Mouse (Mus musculus) liver, embryonic 16.5 days (tissue): ENCODE data around the gene Rph3al. TPM values are rescaled to one million over a fixed set of nuclear protein-coding genes. Genes with fewer than 3 reads are reported as not detected.

Source experiments
- ATAC-seq: fragments of 200-750 bp; cut with Nextera tagmentation; 2 replicates; pipeline ENCODE4 v1.8.0; 2017; ENCODE audit warnings: low read depth, mild to moderate bottlenecking, moderate number of reproducible peaks, moderate library complexity
- H3K27ac ChIP-seq: fragments of 300-500 bp; sonication (generic); 2 replicates; pipeline ENCODE4 v1.5.1; 2014; ENCODE audit warnings: mild to moderate bottlenecking, low read length
- H3K27me3 ChIP-seq: fragments of 300-500 bp; sonication (generic); 2 replicates; pipeline ENCODE4 v1.6.1; 2014; ENCODE audit warnings: low read depth, low read length, mixed read lengths; ENCODE audit not compliant: control insufficient read depth, insufficient read depth
- H3K36me3 ChIP-seq: fragments of 300-500 bp; sonication (generic); 2 replicates; pipeline ENCODE4 v1.6.1; 2014; ENCODE audit warnings: mild to moderate bottlenecking; ENCODE audit not compliant: control insufficient read depth, insufficient read depth
- H3K4me1 ChIP-seq: fragments of 300-500 bp; sonication (generic); 2 replicates; pipeline ENCODE4 v1.6.1; 2014; ENCODE audit warnings: low read depth, low read length, mixed read lengths; ENCODE audit not compliant: control insufficient read depth
- H3K4me2 ChIP-seq: fragments of 300-500 bp; sonication (generic); 2 replicates; pipeline ENCODE4 v1.6.1; 2014; ENCODE audit warnings: low read depth, low read length, mixed read lengths
- H3K4me3 ChIP-seq: fragments of 300-500 bp; sonication (generic); 2 replicates; pipeline ENCODE4 v1.5.1; 2014; ENCODE audit warnings: low read depth, mild to moderate bottlenecking, low read length
- H3K9ac ChIP-seq: fragments of 300-500 bp; sonication (generic); 2 replicates; pipeline ENCODE4 v1.6.1; 2014; ENCODE audit warnings: low read depth, low read length
- H3K9me3 ChIP-seq: fragments of 300-500 bp; sonication (generic); replicated peaks from 2 replicates; pipeline ENCODE4 v1.6.1; 2016; ENCODE audit warnings: low read length; ENCODE audit not compliant: control insufficient read depth
- WGBS: fragments of 180-500 bp; shearing (Covaris S2); extraction: QIAGEN DNeasy Blood & Tissue Kit; methylation state at CpG from one replicate; pipeline ENCODE4 v1.1.7; 2014; ENCODE audit not compliant: insufficient replicate concordance; 5-methylcytosine and 5-hydroxymethylcytosine counted together
- polyA plus RNA-seq: library from polyadenylated mRNA; unstranded; fragments of >200 nt; fragmentation: Nextera tagmentation; extraction: Ambion mirVana; gene quantifications from 2 replicates; pipeline ENCODE4 v1.2.1, GENCODE M21; 2015

The Rph3al gene
- polyA plus RNA-seq, 1 experiment from 2014 or later = 0.94 TPM

DNA sequence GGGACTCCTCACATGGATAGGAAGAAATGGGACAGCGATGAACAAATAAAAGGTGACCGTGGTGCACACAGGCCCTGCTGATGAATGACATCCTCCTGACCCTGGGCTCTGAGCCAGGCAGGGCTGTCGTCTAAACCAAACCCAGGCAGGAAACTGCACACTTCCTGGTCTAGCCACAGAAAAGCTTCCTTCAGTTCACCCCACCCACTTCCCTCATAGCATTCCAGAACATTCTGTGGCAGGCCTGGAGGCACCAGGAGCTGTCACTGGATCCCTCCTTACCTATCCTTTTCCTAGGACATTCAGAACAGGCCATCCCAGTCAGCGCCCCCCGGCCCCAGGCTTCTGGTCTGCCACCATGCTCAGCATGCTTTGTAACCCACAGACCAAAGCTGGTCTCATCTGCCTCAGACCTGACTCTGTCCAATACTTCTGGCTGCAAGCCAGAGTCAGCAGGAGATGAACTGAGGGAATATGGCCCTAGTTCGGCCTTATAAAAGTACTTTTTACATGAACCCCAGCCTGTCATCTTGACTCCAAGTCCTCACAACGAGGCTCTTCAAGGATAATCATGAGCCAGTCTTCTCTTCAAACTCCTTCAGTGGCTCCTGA lies 2.3 kb downstream of the Rph3al start:
- 19% methylated on average over 7 of the region's 7 CpGs for WGBS
- no peak overlapping the region for H3K27ac ChIP-seq
- peaks cover 2% of the 10 kb centered on the region for H3K4me1 ChIP-seq
- H3K4me3 ChIP-seq = no peak overlapping the region
- H3K9me3 ChIP-seq = no peaks in the 10 kb centered on the region
- H3K27me3 ChIP-seq = no peaks in the 10 kb centered on the region
- peak; percentile 74 for ATAC-seq
- no peaks in the 10 kb centered on the region for H3K36me3 ChIP-seq
- H3K9ac ChIP-seq = no peak overlapping the region
- no peak overlapping the region for H3K4me2 ChIP-seq

DNA sequence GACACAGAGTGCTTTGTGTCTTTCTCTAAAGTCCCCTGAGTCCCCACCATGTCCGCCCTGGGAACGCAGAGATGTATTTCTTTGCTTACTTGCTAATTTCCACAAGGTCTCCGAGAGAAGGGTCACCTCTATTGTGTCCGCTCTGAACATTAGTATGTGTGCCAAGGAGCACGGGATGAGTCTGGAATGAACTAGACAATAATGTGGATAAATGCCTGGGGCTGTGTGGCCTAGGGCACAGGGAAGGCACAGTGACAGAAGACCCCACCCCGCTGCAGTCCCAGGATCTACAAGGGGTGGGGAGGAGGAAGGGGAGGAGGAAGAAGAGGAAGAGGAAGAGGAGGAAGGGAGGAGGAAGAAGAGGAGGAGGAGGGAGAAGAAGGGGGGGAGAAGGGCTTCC lies 3.8 kb downstream of the Rph3al start:
- ATAC-seq = no peak
- Histone ChIP-seq H3K36me3 (no peaks in the 10 kb centered on the region), H3K27me3 (no peaks in the 10 kb centered on the region), H3K27ac (no peak overlapping the region), H3K9ac (no peak overlapping the region), H3K9me3 (no peaks in the 10 kb centered on the region), H3K4me3 (no peak overlapping the region), H3K4me1 (peaks cover 2% of the 10 kb centered on the region), H3K4me2 (no peak overlapping the region)
- WGBS = 67% methylated on average over 6 of the region's 6 CpGs

GRCm38 (mm10) chr11:75933371-75933770 lies 4.9 kb downstream of the Rph3al start:
- Histone ChIP-seq H3K27ac (no peak overlapping the region), H3K4me1 (peaks cover 2% of the 10 kb centered on the region), H3K27me3 (no peaks in the 10 kb centered on the region), H3K4me2 (no peak overlapping the region), H3K36me3 (no peaks in the 10 kb centered on the region), H3K9ac (no peak overlapping the region), H3K9me3 (no peaks in the 10 kb centered on the region), H3K4me3 (no peak overlapping the region)
- no peak for ATAC-seq
- WGBS = 69% methylated on average over 5 of the region's 5 CpGs

- H3K9me3 ChIP-seq = no peaks in the 10 kb centered on the region
- no peak overlapping the region for H3K4me3 ChIP-seq
- no peak overlapping the region for H3K9ac ChIP-seq
- H3K27ac ChIP-seq = no peak overlapping the region
- no peak for ATAC-seq
- H3K4me1 ChIP-seq = peaks cover 21% of the 10 kb centered on the region
- H3K36me3 ChIP-seq = no peaks in the 10 kb centered on the region
- no peaks in the 10 kb centered on the region for H3K27me3 ChIP-seq
- WGBS = 49% methylated on average over 11 of the region's 11 CpGs
- no peak overlapping the region for H3K4me2 ChIP-seq
Observed at GRCm38 (mm10) chr11:75930911-75931678, 7.1 kb downstream of the Rph3al start.

- no peak overlapping the region for H3K9ac ChIP-seq
- no peaks in the 10 kb centered on the region for H3K36me3 ChIP-seq
- WGBS = 60% methylated on average over 9 of the region's 9 CpGs
- H3K4me2 ChIP-seq = no peak overlapping the region
- ATAC-seq = no peak
- no peaks in the 10 kb centered on the region for H3K27me3 ChIP-seq
- no peak overlapping the region for H3K4me3 ChIP-seq
- no peaks in the 10 kb centered on the region for H3K9me3 ChIP-seq
- H3K27ac ChIP-seq = no peak overlapping the region
- peaks cover 19% of the 10 kb centered on the region for H3K4me1 ChIP-seq
Observed at GRCm38 (mm10) chr11:75930208-75930607, 8.0 kb downstream of the Rph3al start.

GRCm38 (mm10) chr11:75927881-75928280 lies 10.3 kb downstream of the Rph3al start:
- no peaks in the 10 kb centered on the region for H3K27me3 ChIP-seq

GRCm38 (mm10) chr11:75926431-75927312 lies 11.6 kb downstream of the Rph3al start:
- no peak overlapping the region for H3K4me3 ChIP-seq
- no peak overlapping the region for H3K9ac ChIP-seq
- no peaks in the 10 kb centered on the region for H3K27me3 ChIP-seq
- peak; percentile 95 for ATAC-seq
- 34% methylated on average over 13 of the region's 13 CpGs for WGBS
- peak overlapping the region; percentile 17; the same call in 1 of the 2 replicates for H3K4me2 ChIP-seq
- peaks cover 19% of the 10 kb centered on the region for H3K4me1 ChIP-seq
- 0 out of 2 replicates have a peak overlapping the region, but pooled peaks have one; percentile 12 for H3K27ac ChIP-seq
- no peaks in the 10 kb centered on the region for H3K36me3 ChIP-seq
- no peaks in the 10 kb centered on the region for H3K9me3 ChIP-seq

More at GRCm38 (mm10) chr11:75927881-75928280, 10.3 kb downstream of the Rph3al start:
- peaks cover 19% of the 10 kb centered on the region for H3K4me1 ChIP-seq
- H3K4me3 ChIP-seq = no peak overlapping the region
- whole genome bisulfite sequencing = 63% methylated on average over 2 of the region's 2 CpGs
- ATAC-seq = no peak
- H3K9ac ChIP-seq = no peak overlapping the region
- H3K9me3 ChIP-seq = no peaks in the 10 kb centered on the region
- no peak overlapping the region for H3K27ac ChIP-seq
- no peak overlapping the region for H3K4me2 ChIP-seq
- no peaks in the 10 kb centered on the region for H3K36me3 ChIP-seq

DNA sequence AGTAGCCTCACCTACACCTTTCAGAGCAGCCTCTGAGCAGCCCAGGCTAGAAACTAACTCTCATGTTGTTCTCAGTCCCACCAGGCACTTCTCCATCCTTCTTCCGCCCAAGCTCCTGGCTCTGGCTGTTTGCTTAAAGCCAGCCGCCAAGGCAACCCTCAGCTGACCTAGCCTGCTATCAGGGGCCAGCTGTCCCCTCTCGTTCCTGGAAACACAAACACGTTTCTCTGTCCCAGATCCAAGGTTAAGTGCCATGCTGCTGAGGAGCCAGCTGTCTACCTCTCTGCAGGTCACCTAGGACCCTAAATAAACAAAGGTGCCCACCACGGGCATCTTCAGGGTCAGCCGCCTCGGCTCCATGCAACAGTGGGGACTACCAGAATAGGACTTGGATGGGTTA lies 12.4 kb downstream of the Rph3al start:
- no peak overlapping the region for H3K27ac ChIP-seq
- no peaks in the 10 kb centered on the region for H3K9me3 ChIP-seq
- H3K4me3 ChIP-seq = no peak overlapping the region
- H3K9ac ChIP-seq = no peak overlapping the region
- H3K4me1 ChIP-seq = peaks cover 19% of the 10 kb centered on the region
- WGBS = 48% methylated on average over 7 of the region's 7 CpGs
- no peaks in the 10 kb centered on the region for H3K27me3 ChIP-seq
- ATAC-seq = no peak
- no peaks in the 10 kb centered on the region for H3K36me3 ChIP-seq
- H3K4me2 ChIP-seq = no peak overlapping the region
